Mouse (Mus musculus): ENCODE results near the gene Prnp.

DNA sequence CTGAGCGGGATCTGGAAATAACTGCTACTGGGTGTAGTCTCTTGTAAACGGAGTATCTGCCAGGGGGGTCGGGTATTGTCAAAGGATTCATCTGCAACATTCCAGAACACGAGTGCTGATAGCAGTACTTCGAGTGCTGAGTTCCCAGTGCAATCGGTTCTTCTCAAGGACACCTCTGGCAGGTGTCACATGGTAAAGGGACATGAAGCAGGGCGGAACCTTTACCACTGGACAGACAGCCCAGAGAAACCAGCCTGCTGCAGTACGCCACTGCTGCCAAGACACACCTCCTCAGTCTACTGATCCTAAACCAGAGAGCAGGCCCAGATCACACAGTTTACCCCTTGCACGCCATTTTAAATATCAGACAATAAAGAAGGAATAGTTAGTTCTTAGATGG lies 45.1 kb downstream of the Prnp start:
- TF ChIP-seq FLI1 (IDR thresholded peaks at IDR 0.05; ENCODE audit: low read length) (no peak), GATA1 (IDR thresholded peaks at IDR 0.05; ENCODE audit: borderline replicate concordance, low read length) (no peak)

Measured in megakaryocyte, embryonic 14.5 days (primary cell).